Mouse (Mus musculus) heart, embryonic 11.5 days (tissue): Measurements from ENCODE around the gene Idua. TPM values are rescaled to one million over a fixed set of nuclear protein-coding genes. Genes with fewer than 3 reads are reported as not detected.

Experiments used
- ATAC-seq: fragments of 200-750 bp; cut with Nextera tagmentation; replicated peaks from 2 replicates; pipeline ENCODE4 v1.8.0; 2017; ENCODE audit warnings: moderate library complexity; ENCODE audit not compliant: insufficient number of reproducible peaks, low FRiP score, low TSS enrichment
- H3K27ac ChIP-seq: fragments of 300-500 bp; sonication (generic); 2 replicates; pipeline ENCODE4 v1.5.1; 2014; ENCODE audit warnings: mild to moderate bottlenecking, low read depth, low read length
- H3K27me3 ChIP-seq: fragments of 300-500 bp; sonication (generic); 2 replicates; pipeline ENCODE4 v1.6.1; 2014; ENCODE audit warnings: mild to moderate bottlenecking, low read length, mixed read lengths; ENCODE audit not compliant: control insufficient read depth, insufficient read depth
- H3K36me3 ChIP-seq: fragments of 300-500 bp; sonication (generic); 2 replicates; pipeline ENCODE4 v1.6.1; 2014; ENCODE audit warnings: mild to moderate bottlenecking, low read length, moderate library complexity, mixed read lengths; ENCODE audit not compliant: control insufficient read depth, insufficient read depth
- H3K4me1 ChIP-seq: fragments of 300-500 bp; sonication (generic); 2 replicates; pipeline ENCODE4 v1.6.1; 2014; ENCODE audit warnings: low read length; ENCODE audit not compliant: control insufficient read depth, insufficient read depth
- H3K4me2 ChIP-seq: fragments of 300-500 bp; sonication (generic); 2 replicates; pipeline ENCODE4 v1.6.1; 2014; ENCODE audit warnings: mild to moderate bottlenecking, moderate library complexity
- H3K4me3 ChIP-seq: fragments of 300-500 bp; sonication (generic); 2 replicates; pipeline ENCODE4 v1.5.1; 2014; ENCODE audit warnings: low read depth, low read length
- H3K9ac ChIP-seq: fragments of 300-500 bp; sonication (generic); 2 replicates; pipeline ENCODE4 v1.6.1; 2014; ENCODE audit warnings: mild to moderate bottlenecking, low read depth, low read length, moderate library complexity
- H3K9me3 ChIP-seq: fragments of 300-500 bp; sonication (generic); replicated peaks from 2 replicates; pipeline ENCODE4 v1.6.1; 2016; ENCODE audit warnings: low read length; ENCODE audit not compliant: control insufficient read depth
- WGBS: fragments of 180-500 bp; shearing (Covaris S2); extraction: QIAGEN DNeasy Blood & Tissue Kit; methylation state at CpG from one replicate; pipeline ENCODE4 v1.1.7; 2014; ENCODE audit not compliant: insufficient replicate concordance; 5-methylcytosine and 5-hydroxymethylcytosine counted together
- polyA plus RNA-seq: library from polyadenylated mRNA; unstranded; fragments of >200 nt; fragmentation: Nextera tagmentation; extraction: Ambion mirVana; gene quantifications from 2 replicates; pipeline ENCODE4 v1.2.1, GENCODE M21; 2014

Gene Idua
- polyA plus RNA-seq, 1 experiment from 2014 or later, result 14.4 TPM

GRCm38 (mm10) chr5:108650341-108650740 is 9.8 kb upstream of the Idua start:
- H3K9ac ChIP-seq, result no peak overlapping the region
- H3K27ac ChIP-seq, result no peak overlapping the region
- H3K27me3 ChIP-seq, result no peaks in the 10 kb centered on the region
- H3K9me3 ChIP-seq, result no peaks in the 10 kb centered on the region
- no peak overlapping the region for H3K4me3 ChIP-seq
- H3K4me2 ChIP-seq, result no peak overlapping the region
- 81% methylated on average over 7 of the region's 7 CpGs for WGBS
- H3K4me1 ChIP-seq, result no peaks in the 10 kb centered on the region
- peaks cover 16% of the 10 kb centered on the region for H3K36me3 ChIP-seq
- ATAC-seq, result no peak

GRCm38 (mm10) chr5:108651136-108651720 is 8.9 kb upstream of the Idua start:
- ATAC-seq, result no peak
- Histone ChIP-seq H3K4me3 (no peak overlapping the region), H3K4me2 (no peak overlapping the region), H3K9ac (no peak overlapping the region), H3K4me1 (no peaks in the 10 kb centered on the region), H3K36me3 (peaks cover 15% of the 10 kb centered on the region), H3K27me3 (no peaks in the 10 kb centered on the region), H3K9me3 (no peaks in the 10 kb centered on the region), H3K27ac (no peak overlapping the region)
- 82% methylated on average over 5 of the region's 5 CpGs for WGBS

- H3K27ac ChIP-seq, result no peak overlapping the region
- peaks cover 14% of the 10 kb centered on the region for H3K36me3 ChIP-seq
- H3K9ac ChIP-seq, result no peak overlapping the region
- H3K4me2 ChIP-seq, result no peak overlapping the region
- 54% methylated on average over 1 of the region's 1 CpGs for WGBS
- H3K9me3 ChIP-seq, result no peaks in the 10 kb centered on the region
- no peak for ATAC-seq
- H3K4me1 ChIP-seq, result no peaks in the 10 kb centered on the region
- no peak overlapping the region for H3K4me3 ChIP-seq
- H3K27me3 ChIP-seq, result no peaks in the 10 kb centered on the region
Observed at GRCm38 (mm10) chr5:108651823-108652222, 8.3 kb upstream of the Idua start.

GRCm38 (mm10) chr5:108653341-108653740 is 6.8 kb upstream of the Idua start:
- no peaks in the 10 kb centered on the region for H3K4me1 ChIP-seq
- H3K4me2 ChIP-seq, result no peak overlapping the region
- no peak for ATAC-seq
- H3K27ac ChIP-seq, result no peak overlapping the region
- H3K9ac ChIP-seq, result no peak overlapping the region
- peaks cover 8% of the 10 kb centered on the region for H3K36me3 ChIP-seq
- H3K27me3 ChIP-seq, result no peaks in the 10 kb centered on the region
- WGBS, result 88% methylated on average over 6 of the region's 6 CpGs
- no peaks in the 10 kb centered on the region for H3K9me3 ChIP-seq
- no peak overlapping the region for H3K4me3 ChIP-seq

GRCm38 (mm10) chr5:108654444-108654990 is 5.6 kb upstream of the Idua start:
- Histone ChIP-seq H3K4me2 (no peak overlapping the region), H3K9me3 (no peaks in the 10 kb centered on the region), H3K27ac (no peak overlapping the region), H3K27me3 (no peaks in the 10 kb centered on the region), H3K36me3 (peaks cover 8% of the 10 kb centered on the region), H3K4me1 (peaks cover 1% of the 10 kb centered on the region), H3K4me3 (no peak overlapping the region), H3K9ac (no peak overlapping the region)
- no peak for ATAC-seq
- 86% methylated on average over 10 of the region's 10 CpGs for WGBS

- H3K36me3 ChIP-seq, result peaks cover 8% of the 10 kb centered on the region
- H3K4me2 ChIP-seq, result no peak overlapping the region
- no peak overlapping the region for H3K9ac ChIP-seq
- no peak for ATAC-seq
- no peak overlapping the region for H3K4me3 ChIP-seq
- H3K9me3 ChIP-seq, result no peaks in the 10 kb centered on the region
- no peaks in the 10 kb centered on the region for H3K27me3 ChIP-seq
- peaks cover 6% of the 10 kb centered on the region for H3K4me1 ChIP-seq
- no peak overlapping the region for H3K27ac ChIP-seq
- 91% methylated on average over 9 of the region's 9 CpGs for WGBS
Observed at GRCm38 (mm10) chr5:108655381-108655780, 4.8 kb upstream of the Idua start.

GRCm38 (mm10) chr5:108655891-108656650 is 4.1 kb upstream of the Idua start:
- H3K4me1 ChIP-seq, result peaks cover 6% of the 10 kb centered on the region
- no peaks in the 10 kb centered on the region for H3K27me3 ChIP-seq
- 88% methylated on average over 15 of the region's 15 CpGs for WGBS
- no peak overlapping the region for H3K4me3 ChIP-seq
- H3K9ac ChIP-seq, result no peak overlapping the region
- H3K36me3 ChIP-seq, result peaks cover 8% of the 10 kb centered on the region
- H3K9me3 ChIP-seq, result no peaks in the 10 kb centered on the region
- ATAC-seq, result no peak
- no peak overlapping the region for H3K4me2 ChIP-seq
- no peak overlapping the region for H3K27ac ChIP-seq

GRCm38 (mm10) chr5:108657406-108657805 is 2.7 kb upstream of the Idua start:
- no peak overlapping the region for H3K27ac ChIP-seq
- peaks cover 8% of the 10 kb centered on the region for H3K36me3 ChIP-seq
- H3K9ac ChIP-seq, result no peak overlapping the region
- no peaks in the 10 kb centered on the region for H3K27me3 ChIP-seq
- H3K4me1 ChIP-seq, result peaks cover 6% of the 10 kb centered on the region
- WGBS, result 82% methylated on average over 5 of the region's 5 CpGs
- H3K4me3 ChIP-seq, result no peak overlapping the region
- no peak overlapping the region for H3K4me2 ChIP-seq
- no peaks in the 10 kb centered on the region for H3K9me3 ChIP-seq
- no peak for ATAC-seq
